Mouse (Mus musculus) bone marrow, adult 2 months (tissue): ENCODE data around the gene Rbpj. TPM values are rescaled to one million over a fixed set of nuclear protein-coding genes. Genes with fewer than 3 reads are reported as not detected.

ENCODE experiments used
- H3K27ac ChIP-seq: fragments of 200-500 bp; 2 replicates; pipeline ENCODE4 v1.5.1; 2012; ENCODE audit warnings: low read depth, mild to moderate bottlenecking, control low read depth, inconsistent platforms, low read length; ENCODE audit not compliant: control insufficient read depth, poor library complexity, insufficient read depth
- H3K4me1 ChIP-seq: fragments of 200-500 bp; 2 replicates; pipeline ENCODE4 v1.6.1; 2011; ENCODE audit warnings: low read length; ENCODE audit not compliant: control insufficient read depth, insufficient read depth
- H3K4me3 ChIP-seq: fragments of 200-500 bp; replicated peaks from 2 replicates; pipeline ENCODE3; 2011; ENCODE audit warnings: mild to moderate bottlenecking, low read depth, low read length, control low read depth; ENCODE audit not compliant: control insufficient read depth
- CTCF ChIP-seq: fragments of 200-500 bp; IDR thresholded peaks from 2 replicates; pipeline ENCODE4 v1.5.1; 2011; ENCODE audit warnings: low read length, control low read depth; ENCODE audit not compliant: control insufficient read depth, insufficient read depth
- POLR2A ChIP-seq: fragments of 200-500 bp; IDR thresholded peaks from 2 replicates; pipeline ENCODE4 v1.6.1; 2011; ENCODE audit warnings: low read depth, mild to moderate bottlenecking, control low read depth, low read length, borderline replicate concordance; ENCODE audit not compliant: control insufficient read depth
- WGBS: fragments of 180-500 bp; shearing (Covaris S2); methylation state at CpG from one replicate; pipeline ENCODE4 v1.1.7; 2018; 5-methylcytosine and 5-hydroxymethylcytosine counted together
- polyA plus RNA-seq: library from polyadenylated mRNA; stranded (reverse); fragments of >200 nt; gene quantifications from 2 replicates; pipeline ENCODE4 v1.2.4, GENCODE M21; 2011; ENCODE audit warnings: low replicate concordance; ENCODE audit not compliant: missing spikeins, insufficient read depth, insufficient read length

Gene Rbpj
- polyA plus RNA-seq, 1 experiment: 26.0 TPM

DNA sequence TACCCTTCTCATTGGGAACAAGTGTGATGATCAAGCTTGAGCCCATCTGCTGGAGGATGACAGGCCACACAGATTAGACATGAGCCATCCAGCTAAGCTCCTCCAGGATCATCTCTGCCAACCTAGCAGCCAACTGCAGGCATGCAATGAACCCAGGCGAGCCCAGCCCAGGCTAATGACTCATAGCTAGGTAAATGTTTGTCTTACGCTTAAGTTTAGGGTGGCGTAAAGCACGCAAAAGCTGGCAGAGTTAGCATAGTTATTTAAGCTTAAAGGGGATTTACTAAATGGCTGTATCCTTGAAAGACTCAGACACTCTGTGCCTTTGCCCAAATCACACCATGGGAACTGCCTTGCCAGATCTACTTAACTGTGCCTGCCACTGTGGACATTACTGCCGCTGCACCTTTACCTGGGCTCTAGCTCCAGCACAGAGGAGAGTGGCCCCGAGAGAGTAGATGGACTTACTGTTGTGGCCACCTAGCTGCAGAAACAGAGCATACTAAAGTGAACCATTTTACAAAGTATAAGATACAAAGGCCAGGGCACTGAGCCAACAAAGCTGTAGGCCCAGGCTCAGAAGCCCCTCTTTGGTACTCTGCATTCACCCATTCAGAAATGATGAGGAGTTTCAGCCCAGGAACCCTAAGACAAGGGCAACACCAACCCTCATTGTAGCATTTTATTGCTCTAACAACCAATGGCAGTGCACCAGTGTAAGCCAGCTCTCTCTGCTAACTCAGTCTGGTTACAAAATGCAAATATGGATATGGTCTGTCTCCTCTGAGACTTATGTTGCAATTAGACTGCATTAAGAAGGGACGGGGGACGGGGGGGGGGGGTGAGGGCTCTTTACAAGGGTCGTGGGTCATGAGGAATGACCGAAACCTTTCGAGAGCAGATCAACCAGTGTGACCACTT is 2.6 kb upstream of the Rbpj start:
- no peak overlapping the region for H3K4me3 ChIP-seq
- no peak overlapping the region for H3K27ac ChIP-seq
- TF ChIP-seq CTCF (no peak), POLR2A (no peak)
- peaks cover 2% of the 10 kb centered on the region; the same call in 1 of the 2 replicates for H3K4me1 ChIP-seq
- 78% methylated on average over 11 of the region's 11 CpGs for WGBS

DNA sequence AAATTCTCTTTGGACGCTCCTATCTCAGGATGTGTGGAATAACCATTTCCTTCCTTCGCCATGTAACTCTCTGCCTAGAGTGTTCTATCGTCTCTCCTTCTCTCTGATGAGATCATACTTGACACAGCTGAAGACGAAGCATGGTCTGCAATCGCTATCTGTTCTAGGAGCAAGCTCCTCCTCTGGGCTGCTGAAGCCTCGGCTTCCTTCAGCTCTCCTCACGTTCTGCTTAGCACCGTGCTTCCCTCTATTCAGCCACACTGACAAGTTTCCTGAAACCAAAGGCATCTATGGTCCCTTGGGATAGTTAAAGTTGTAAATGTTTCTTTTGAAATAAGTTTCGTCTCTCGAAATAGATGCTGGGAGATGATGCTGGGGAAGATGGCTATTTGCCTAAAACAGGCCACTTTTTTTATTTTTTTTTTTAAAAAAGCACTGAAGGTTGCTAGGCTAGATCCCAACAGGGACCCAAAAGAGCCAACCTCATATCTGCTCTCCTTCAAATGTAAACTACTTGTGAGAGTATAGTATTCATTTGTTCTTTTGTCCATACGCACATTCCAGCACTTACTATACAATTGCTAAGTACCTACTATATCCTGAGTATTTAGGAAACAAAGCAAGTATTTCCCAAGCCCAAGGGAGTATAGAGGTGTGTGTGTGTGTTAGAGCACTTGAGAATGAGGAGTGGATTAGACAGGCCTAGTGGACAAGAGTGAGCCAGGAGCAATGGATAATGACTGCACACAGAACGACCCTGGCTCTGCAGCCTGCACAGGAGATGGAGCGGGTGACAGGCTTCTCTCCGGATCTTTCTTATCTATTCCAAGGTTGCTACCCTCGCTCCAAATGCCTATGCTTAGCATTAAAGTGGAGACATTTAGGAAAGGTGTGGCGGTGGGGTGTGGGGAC is 726 bp downstream of the Rbpj start:
- Histone ChIP-seq H3K27ac (no peak overlapping the region), H3K4me1 (no peaks in the 10 kb centered on the region), H3K4me3 (no peak overlapping the region)
- TF ChIP-seq POLR2A: no peak
- no peak for TF ChIP-seq CTCF
- WGBS: 68% methylated on average over 16 of the region's 16 CpGs

GRCm38 (mm10) chr5:53467602-53468001 is 1.6 kb downstream of the Rbpj start:
- Histone ChIP-seq H3K4me1 (no peaks in the 10 kb centered on the region), H3K4me3 (no peak overlapping the region), H3K27ac (no peak overlapping the region)
- TF ChIP-seq CTCF: no peak
- TF ChIP-seq POLR2A: no peak
- 87% methylated on average over 9 of the region's 9 CpGs for WGBS

DNA sequence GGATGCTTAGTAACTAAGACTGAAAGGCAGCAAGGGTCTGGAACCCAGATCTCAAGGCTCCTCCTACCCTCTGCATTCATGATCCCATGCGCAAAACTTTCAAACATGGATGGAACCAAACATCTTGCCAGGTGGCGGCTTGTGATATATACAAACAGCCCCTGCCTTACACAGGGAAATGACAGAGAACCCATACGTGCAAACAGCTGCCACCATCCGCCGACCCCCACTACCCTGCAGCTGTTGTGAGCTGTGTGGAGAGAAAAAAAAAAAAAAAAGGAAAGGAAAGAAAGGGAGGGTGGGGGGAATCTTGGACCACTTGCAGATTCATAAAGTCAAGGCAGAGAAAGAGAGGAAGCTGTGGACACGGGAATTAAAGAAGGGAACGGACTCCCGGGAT is 2.4 kb downstream of the Rbpj start:
- no peak overlapping the region for H3K27ac ChIP-seq
- 63% methylated on average over 8 of the region's 8 CpGs for WGBS
- no peak overlapping the region for H3K4me3 ChIP-seq
- H3K4me1 ChIP-seq: no peaks in the 10 kb centered on the region
- TF ChIP-seq CTCF (no peak), POLR2A (no peak)

DNA sequence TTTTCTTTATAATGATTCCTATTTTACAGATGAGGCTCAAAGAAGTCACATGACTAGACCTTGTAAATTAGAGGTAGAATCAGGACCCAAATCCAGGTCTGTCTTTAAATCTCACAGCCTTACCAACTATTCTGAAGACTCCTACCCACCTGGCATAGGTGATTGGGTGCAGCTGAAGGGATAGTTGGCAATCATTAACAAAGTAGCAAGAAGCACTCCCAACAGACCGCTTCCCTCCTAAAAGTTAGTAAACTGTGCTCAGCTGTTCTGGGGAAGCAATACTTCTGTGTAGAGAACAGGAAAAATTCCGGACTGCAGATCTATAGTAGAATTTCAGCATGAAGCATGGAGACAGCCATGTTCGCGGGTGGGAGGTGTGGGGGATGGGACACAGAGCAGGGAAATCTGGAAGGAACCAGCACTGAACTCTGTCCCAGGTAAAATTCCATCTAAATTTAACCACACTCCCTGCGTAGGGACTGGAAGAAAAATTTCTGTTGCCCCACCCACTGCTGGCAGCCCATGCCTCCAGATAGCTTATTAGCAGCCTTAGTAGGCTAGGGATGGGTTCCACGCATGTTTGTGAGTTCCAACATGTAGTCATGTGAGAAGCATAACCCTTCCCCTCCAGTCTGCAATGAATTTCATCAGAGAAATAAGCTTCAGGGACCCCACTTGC is 3.3 kb downstream of the Rbpj start:
- Histone ChIP-seq H3K4me1 (no peaks in the 10 kb centered on the region), H3K4me3 (no peak overlapping the region), H3K27ac (no peak overlapping the region)
- no peak for TF ChIP-seq CTCF
- no peak for TF ChIP-seq POLR2A
- WGBS: 69% methylated on average over 6 of the region's 6 CpGs

DNA sequence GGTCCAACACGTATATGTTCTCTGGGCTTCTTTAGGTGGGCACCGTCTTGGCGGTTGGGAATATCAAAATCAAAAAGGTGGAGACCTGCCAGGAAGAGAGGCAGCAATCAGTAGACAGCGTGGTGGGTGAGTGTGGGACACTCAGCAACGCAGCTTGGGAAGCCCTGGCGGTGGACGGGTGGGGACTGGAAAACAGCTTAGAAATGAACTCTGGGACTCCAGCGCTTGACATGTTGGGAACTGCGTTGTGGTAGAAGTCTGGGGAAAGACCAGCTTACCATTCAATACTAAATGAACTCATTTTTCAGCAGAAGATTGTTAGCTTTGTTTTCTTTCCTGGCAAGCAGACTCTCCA is 3.8 kb downstream of the Rbpj start:
- Histone ChIP-seq H3K27ac (no peak overlapping the region), H3K4me3 (no peak overlapping the region), H3K4me1 (no peaks in the 10 kb centered on the region)
- 69% methylated on average over 9 of the region's 9 CpGs for WGBS
- TF ChIP-seq CTCF: no peak
- TF ChIP-seq POLR2A: no peak

DNA sequence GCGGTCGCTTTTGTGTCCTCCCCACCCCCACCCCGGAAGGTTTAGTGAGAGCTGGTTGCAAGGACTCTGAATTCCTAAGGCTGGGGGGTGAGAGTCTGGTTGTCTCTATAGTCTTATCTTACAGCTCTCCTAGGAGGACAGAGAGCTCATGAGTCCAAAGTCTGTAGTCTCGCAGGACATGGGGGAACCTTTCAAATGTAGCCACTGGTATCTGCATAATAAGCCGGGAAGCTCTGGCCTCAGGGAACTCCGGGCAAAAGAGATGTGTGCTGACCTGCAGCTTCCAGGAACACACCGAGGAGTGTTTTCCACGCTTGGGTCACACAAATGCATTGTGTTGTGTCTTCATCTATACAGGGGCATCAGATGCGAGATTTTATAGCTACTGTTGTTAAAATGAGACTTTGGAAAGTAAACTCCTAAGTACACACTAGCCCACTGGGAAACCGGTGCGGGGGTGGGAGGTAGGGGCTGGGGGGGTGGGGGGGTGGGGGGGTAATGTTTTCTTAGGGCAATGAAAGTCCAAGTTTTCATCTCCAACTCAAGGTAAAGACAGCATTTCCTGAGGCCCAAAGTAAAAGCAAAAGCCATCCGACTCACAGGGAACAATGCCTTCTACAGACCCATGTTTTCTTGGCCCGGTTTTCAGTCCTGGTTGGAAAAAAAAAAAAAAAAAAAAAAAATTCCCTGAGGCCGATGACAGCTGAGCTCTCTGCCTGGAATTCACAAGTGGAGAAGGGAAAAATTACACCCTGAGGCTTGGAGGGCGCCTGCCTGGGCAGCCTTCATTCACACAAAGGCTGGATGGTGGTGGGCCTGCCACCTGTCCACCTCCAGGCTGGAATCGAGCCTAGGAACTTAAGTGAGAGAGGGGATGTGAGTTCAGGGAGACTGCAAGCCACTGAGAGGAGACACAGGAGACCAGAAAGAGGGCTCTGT is 4.5 kb downstream of the Rbpj start:
- Histone ChIP-seq H3K27ac (no peak overlapping the region), H3K4me3 (no peak overlapping the region), H3K4me1 (no peaks in the 10 kb centered on the region)
- 62% methylated on average over 16 of the region's 16 CpGs for WGBS
- TF ChIP-seq POLR2A: no peak
- TF ChIP-seq CTCF: no peak
